Mouse (Mus musculus) liver, adult (tissue): ENCODE measurements around the gene Acbd4.

Experiments
- GATA4 ChIP-seq: IDR thresholded peaks from 2 replicates; pipeline ENCODE4 v1.6.1; 2014; ENCODE audit warnings: mild to moderate bottlenecking, low read length; ENCODE audit not compliant: insufficient replicate concordance

Gene Acbd4

DNA sequence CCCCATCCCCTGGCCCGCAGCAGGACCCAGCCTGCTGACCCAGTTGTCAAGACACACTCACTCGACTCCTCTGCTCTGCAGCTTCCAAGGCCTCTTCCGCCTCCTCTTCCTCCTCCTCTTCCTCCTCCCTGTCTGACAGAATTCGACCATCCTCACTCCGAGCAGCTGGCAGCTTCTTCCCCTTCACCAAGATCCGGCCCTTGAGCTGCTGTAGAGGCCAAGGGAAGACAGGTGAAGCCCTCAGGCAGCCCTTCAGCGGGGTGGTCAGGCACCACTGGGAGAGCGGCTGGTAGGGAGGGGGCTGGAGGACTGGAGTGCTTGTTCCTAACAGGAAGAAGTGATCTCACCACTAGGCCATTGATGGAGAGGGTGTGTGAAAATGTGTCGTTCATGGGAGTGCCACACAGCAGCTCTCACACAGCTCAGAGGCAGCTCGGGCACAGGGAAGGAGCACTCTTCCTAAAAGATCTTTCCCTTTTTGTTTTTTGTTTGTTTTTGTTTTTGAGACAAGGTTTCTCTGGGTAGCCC is 26.6 kb upstream of the Acbd4 start:
- no peak for TF ChIP-seq GATA4

DNA sequence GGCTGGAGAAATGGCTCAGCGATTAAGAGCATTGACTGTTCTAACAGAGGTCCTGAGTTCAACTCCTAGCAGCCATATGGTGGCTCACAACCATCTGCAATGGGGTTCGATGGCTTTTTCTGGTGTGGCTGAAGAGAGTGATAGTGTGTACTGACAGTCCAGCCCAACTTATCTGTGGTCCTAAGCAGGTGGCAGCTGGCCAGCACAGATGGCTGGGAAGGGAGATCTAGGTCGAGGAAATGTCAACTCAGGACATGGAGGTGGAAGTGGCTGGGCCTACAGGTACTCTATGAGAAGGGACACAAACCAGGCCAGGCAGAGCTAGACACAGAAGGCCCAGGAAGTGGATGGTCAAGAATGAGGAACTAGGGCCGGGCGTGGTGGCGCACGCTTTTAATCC is 25.5 kb upstream of the Acbd4 start:
- no peak for TF ChIP-seq GATA4

DNA sequence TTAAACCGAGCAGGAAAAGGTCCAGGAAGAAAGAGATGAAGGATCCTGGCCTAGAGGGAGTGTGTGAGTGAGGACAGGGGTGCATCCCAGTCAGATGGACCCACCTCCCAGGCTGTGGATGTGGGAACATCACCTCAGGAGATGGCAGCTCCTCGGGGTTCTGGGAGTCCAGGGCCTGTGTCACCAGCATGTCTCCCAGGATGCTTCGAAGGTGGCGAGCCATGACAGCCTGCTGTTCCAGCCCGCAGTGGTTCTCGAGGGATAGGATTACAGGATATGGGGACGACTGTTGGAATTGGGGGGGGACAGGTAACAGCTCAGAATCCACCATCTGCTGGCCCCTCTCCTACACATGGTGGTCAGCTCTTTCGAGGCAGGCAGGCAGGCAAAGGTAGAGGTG is 24.9 kb upstream of the Acbd4 start:
- TF ChIP-seq GATA4: no peak

DNA sequence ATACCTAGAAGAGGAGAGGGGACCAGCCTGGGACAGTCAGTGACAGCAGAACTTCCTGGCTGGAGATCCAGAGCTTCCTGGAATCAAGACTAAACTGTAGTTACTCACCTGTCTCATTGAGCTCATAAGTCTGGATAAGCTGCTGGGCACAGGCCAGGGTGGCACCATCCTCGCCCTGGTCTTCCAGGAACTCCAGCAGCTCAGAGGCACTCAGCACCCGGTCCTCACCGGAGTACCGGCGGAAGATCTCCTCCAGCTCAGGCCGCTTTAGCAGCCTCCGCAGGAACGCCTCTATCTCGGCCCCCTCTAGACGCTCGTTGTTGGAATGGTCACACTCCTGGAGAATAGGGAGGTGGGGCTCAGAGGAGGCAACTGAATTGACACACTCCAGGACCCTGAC is 23.4 kb upstream of the Acbd4 start:
- no peak for TF ChIP-seq GATA4

DNA sequence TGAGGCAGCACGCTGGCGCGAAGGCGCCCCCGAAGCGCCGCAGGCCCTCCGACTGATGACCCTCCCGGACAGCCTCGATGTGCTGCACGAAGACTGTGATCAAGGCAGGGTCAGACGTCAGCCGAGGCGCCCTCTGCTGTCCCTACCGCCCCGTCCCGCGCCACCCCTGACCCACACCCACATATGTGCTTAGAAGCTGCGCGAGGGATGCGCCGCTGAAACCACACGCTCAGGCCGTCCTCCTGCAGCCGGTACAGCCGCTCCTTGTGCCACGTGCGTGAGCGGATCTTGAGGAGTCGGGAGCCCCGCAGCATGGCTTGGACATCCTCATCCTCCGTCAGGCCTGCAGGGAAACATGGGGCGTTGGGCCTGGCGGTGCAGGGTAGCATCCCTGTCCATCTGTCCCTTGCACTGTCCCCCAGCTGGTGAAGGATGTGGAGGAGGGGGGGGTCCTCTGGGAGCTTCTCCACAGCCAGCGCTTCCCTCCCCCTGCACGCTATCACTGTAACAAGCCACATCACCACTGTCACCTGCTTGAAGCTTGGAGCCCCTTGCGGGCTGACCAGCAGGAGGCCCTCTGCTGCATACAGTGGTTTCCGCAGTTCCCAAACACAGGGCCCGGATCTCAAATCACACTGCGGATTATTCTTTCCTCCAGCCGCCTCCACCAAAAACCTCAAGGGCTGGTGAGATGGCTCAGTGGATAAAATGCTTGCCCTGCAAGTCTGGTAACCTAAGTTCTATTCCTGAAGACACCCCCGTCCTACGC is 21.0 kb upstream of the Acbd4 start:
- no peak for TF ChIP-seq GATA4

DNA sequence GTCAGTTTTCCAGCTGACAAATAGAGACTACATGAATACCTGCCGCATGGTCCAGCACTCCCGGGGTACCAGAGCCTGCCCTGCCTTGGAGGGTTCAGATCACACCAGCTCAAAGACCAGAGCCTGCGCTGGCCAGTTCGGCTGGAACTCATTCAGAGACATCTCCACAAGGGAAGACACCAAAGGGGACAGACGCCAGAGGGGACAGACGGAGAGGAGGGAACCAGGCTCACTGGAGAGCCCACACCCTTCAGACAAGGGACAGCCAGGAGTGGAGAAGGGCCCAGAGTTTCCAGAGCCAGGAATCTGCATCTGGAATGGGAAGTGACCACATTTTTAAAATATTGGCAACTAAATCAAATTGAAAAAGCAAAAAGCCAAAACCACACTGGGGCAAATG is 19.9 kb upstream of the Acbd4 start:
- no peak for TF ChIP-seq GATA4

DNA sequence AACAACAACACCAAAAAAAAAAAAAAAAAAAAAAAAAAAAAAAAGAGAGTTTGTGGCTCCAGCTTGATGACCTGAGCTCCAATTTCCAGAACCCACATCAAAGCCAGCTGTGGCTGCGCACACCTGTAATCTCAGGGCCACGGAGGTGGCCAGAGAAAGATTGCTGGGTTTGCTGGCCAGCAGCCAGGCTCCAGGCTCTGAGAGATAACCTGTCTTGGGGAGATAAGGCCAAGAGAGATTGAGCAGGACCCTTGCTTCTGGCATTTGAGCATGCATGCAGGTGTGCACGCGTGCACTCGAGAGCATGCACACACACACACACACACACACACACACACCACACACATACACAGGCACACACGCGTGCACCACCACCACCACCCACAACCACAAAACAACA is 8.2 kb upstream of the Acbd4 start:
- no peak for TF ChIP-seq GATA4

DNA sequence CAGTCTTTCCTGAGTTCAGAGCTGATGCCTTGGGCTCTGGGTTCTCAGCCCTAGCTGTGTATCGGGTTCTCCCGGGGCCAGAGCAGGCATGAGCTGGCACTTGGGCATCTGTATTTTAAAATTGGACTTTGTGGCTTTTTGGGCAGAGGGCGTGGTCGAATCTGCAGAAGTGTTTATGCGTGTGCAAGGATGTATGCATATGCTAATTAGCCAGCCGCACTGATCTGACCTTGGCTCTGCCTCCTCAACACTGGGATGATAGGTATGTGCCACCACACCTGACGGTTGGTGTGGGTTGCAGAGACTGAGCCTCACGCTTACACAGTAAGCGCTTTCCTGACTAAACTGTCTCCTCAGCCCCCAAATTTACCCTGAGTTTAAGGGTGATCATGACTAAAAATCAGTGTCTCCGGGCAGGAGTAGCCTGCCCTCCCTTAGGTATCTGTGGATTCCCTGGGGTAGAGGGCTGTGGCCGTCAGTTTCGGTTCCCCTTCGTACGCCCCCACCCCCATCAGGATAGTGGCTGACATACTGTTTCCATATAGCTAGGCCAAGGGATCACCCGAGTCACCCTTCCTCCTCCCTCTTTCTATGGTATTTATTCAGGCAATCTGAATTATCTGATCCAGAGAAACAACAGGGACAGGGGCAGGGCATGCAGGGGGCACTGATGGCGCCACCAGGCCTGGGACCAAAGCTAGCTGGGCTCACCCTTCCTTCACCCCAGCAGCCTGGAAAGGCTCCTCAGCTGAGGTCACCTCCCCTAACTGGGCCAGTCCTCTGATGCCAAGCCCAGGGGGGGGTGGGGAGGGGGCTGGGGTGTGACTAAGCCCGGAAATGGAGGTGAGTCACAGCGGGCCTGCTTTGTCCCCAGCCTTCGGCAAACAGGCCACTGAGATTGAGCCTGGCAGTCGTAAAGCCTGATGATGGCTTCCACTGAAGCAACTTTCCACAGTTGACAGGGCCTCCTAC is 7.3 kb upstream of the Acbd4 start:
- no peak for TF ChIP-seq GATA4

DNA sequence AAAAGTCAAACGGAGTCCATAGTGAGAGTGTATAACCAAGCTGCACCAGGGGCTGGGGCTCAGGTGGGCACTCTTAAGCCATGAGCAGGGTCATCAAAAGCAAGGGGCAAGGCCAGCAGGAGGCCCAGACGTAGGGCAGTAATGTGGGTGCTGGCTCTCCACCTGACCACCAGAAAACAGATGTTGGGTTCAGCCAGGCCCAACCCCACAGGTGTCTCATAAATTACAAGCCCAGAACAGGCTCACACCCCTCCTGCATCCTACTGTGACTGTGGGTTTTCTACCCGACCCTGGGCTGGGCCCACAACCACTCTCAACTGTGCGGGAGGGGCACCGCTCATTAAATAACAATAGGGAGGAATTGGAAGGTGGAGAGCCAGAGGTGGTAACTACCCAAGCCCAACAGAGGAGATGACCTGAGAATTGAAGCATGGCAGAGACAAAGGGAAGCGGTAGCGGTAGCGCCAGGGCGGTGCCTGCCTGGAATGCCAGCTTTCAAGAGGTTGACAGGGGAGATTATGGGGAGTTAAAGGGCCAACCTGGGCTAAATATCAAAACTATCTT is 6.3 kb upstream of the Acbd4 start:
- no peak for TF ChIP-seq GATA4

DNA sequence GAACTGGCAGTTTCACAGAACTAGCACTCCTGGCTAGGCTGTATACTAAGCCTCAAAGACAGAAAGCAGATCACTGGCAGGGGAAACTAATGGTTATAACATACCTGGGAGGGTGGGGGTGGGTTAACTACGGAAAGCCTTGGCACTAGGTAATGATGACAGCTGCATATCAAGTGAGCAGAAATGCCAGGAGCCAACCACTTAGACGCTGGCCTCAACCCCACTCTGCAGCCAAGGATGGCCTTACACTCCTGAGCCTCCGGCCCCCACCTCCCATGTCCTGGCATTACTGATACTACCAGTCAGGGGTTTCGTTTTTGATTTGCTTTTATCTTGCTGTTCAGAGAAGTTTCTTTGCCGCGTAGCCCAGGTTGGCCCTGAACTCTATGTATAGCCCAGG is 5.7 kb upstream of the Acbd4 start:
- no peak for TF ChIP-seq GATA4

DNA sequence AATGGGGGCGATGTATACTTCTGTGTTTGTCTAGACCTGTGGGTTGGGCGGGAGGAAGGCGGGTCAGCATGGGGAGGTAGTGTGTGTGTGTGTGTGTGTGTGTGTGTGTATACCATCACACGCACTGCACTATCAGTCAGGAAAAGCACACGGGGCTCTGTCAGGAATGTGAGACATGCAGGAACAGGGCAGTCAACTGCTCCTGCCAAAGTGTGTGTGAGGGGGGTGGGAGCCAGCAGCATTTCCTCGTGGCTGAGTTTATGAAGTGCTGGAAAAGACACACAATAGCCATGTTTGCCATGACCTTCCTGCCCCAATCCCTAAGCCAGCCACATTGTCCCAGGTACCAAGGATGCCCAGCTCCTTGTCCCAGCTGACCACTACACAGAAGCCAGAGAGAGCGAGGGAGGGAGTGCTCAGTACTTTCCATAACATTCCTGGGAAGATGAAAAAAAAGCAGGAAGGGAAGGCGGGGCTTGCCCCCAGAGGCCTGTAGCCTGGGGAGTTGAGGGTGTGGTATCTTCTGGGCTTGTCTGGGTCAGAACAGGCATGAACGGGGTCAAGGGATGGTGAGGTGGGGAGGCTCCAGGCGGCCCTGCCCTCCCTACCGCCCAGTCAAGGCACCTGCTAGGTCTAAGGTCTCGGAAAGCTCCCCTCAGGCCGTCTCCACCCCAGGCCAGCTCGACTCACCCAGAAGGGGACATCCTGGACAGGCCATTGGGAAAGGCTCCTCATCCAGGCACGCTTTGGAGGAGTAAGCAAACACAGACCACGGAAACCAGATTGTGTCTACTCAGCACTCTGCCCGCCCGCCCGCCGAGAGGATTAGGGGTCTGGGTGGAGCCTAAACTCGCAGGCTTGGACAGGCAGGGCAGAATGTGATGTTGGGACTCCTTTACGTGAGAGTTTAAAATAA is 4.2 kb upstream of the Acbd4 start:
- no peak for TF ChIP-seq GATA4

DNA sequence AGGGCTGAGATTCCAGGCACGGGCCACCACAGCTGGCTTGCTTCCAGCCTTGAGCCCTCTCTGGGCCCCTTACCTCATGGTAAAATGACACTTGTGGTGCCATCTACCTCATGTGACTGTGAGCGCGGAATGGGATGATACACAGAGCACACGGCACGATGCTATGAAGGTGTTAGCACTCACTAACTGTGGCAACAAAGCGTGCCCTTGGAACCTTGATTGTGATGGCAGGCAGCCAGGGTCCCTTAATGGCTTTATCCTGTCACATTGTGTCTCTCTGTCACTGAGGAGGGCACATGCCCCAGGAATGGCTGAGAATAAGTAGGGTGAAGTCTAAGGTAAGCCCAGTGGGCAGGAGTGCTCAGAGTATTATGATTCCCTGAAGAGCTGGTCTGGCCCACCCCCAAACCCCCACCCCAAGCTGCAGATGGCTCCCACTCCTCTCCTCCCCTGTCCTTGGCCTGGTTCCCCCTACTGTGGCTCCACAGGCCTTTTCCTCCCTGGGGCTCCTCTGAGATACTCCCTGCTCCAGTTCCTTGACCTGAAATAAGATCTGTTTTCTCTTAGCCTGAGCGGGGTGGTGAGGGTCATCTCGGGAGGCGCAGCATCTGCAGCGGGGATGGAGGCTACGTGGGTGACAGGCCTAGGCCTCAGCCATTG is 2.8 kb upstream of the Acbd4 start:
- no peak for TF ChIP-seq GATA4

DNA sequence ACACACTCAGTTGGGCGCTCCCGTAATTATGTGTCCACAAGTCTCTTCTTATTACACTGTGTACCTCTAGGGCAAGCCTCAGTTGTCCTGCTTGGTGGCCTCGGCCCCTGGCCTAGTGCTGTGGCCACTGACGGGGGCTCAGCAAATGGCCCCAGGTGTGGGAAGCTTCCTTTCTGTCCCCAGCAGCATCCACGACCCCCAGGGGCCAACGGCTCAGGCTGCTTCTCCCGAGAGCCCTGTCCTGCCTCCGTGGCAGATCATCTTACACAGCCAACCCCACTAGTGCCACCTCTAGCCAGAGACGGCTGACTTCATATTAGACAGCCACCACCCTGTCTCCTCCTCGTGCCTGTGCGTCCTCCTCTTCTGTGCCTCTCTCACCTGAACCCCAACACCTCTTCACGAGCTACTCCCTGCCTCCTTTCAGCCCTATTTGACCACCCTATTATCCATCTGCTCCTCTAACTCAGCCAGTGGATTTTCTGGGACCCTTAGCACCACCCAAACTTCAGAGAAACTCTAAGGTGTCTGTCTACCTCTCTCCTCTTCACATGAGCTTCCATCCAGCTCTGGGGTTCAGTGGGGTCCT is 2.0 kb upstream of the Acbd4 start:
- no peak for TF ChIP-seq GATA4

DNA sequence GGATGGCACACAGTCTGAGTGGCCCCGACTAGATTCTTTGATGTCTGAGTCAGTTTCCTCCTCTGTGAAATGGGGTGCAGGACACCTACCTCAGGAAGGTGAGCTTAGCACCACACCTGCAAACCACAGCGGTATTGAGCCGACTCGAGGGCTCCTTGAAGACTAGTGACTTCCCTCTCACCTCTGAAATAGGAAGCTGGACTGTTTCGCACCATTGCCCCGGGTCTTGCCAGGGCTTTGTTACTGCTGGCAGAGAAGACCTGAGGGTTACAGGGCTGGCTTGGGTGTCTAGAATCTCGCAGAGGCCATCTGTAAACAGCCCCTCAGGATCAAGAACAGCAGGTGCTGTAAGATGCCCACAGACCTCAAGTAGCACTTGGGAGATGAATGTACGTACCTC is 1.1 kb upstream of the Acbd4 start:
- TF ChIP-seq GATA4: no peak

DNA sequence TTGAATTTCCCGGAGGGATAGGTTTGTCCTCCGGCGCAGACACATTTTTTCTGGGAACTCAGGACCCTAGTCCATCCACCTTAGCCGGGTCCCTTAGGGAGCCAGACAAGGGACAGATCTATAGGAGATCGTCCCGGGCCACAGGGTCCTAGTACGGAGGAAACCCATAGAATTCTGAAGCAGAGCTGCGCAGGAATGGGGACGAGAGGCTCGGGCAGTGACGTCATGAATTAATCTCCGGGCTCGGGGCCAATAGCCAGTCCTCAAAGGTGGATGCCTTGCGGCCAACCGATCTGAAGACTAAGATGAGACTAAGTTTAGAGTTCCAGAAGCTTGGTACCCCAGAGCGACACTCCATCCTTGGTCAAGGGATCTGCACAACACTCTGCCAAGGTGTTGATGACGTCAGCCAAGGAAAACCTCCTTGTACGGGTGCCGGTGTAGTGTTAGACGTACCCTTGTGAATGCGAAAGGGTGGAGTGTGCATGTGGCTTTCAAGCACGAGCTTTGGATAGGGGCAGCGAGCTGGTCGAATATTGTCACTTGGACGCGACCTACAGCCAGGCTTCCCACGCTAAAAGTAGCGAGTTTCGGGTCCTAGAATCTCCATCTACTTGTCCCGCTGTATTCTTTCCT is 502 bp downstream of the Acbd4 start:
- TF ChIP-seq GATA4: no peak
